Mouse (Mus musculus) gastrocnemius, adult 2 months (tissue): ENCODE results near the gene App. TPM values are rescaled to one million over a fixed set of nuclear protein-coding genes. Genes with fewer than 3 reads are reported as not detected.

Experiments
- DNase-seq: peaks from one replicate; pipeline ENCODE4 v3.0.0; 2022
- H3K27ac ChIP-seq: fragments of 200-600 bp; 2 replicates; pipeline ENCODE4 v1.8.1; 2022; ENCODE audit warnings: mild to moderate bottlenecking
- H3K4me3 ChIP-seq: fragments of 200-600 bp; 2 replicates; pipeline ENCODE4 v1.8.1; 2022; ENCODE audit warnings: mild to moderate bottlenecking, moderate library complexity
- CTCF ChIP-seq: fragments of 200-600 bp; IDR thresholded peaks from 2 replicates; pipeline ENCODE4 v1.8.1; 2022; ENCODE audit warnings: antibody characterized with exemption, mild to moderate bottlenecking, moderate library complexity
- intact Hi-C: fragments of 180-260 bp; cut with DNase I; formaldehyde crosslinking; loops from one replicate; pipeline ENCODE4 v1.15.1; 2025
- total RNA-seq, 2 experiments: library from RNA; stranded (reverse); gene quantifications; 2 replicates each; pipeline ENCODE4 v1.2.3; 2021

The App gene
- total RNA-seq, 2 experiments from 2014 or later, result 66.5 to 103 TPM

DNA sequence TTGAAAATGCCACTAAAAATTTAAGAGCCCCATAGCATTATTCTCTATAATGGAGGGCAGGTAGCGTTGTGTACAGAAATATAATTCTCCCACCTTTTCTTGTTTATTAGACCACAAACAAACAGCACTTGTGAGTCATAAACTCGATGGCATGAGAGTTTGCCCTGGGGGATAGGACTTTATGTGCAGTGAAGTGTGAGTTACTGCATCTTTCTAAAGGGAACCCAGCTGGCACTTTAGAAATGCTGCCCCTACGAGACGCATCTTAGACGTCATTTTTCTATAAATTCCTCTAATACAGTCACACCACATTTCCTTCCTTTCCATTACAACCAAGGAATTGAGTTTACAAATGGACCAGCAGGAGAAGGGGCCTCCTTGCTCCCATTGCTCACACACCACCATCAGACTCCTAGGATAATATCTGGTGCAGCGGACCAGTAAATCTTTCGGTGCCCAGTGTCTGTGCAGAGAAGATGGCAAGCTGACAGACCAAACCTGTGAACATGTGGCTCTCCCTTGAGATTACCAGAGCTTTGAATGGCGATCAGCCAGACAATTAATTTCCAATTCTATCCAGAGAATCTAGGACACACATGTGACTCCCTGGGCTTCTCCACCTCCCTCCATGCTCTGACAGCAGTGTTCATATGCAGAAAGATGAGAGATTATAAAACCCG, 66.8 kb downstream of the App start:
- TF ChIP-seq CTCF, result no peak
- no peak overlapping the region for H3K27ac ChIP-seq
- intact Hi-C loops, result no loop called here

DNA sequence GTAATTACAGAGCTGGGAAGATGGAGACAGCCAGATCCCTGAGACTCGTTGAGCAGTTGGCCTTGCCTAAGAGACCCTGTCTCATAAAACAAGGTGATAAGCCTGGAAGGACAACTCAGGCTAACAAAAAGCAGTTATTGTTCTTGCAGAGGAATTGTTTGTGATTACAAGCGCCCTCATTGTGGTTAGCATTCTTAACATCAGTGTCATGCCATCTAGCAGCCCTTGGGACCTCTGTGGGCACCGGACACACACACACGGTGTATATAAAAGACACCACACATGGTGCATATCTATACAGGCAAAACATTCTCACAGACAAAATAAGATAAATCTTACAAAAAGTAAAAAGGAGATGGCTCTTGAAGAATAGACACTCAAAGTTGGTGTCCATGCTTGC, 68.0 kb downstream of the App start:
- intact Hi-C loops, result no loop called here
- no peak for TF ChIP-seq CTCF
- Histone ChIP-seq H3K27ac (no peak overlapping the region), H3K4me3 (no peak overlapping the region)
- DNase-seq, result no peak

More for the DNA sequence above, 66.8 kb downstream of the App start:
- H3K4me3 ChIP-seq, result no peak overlapping the region
- no peak for DNase-seq

DNA sequence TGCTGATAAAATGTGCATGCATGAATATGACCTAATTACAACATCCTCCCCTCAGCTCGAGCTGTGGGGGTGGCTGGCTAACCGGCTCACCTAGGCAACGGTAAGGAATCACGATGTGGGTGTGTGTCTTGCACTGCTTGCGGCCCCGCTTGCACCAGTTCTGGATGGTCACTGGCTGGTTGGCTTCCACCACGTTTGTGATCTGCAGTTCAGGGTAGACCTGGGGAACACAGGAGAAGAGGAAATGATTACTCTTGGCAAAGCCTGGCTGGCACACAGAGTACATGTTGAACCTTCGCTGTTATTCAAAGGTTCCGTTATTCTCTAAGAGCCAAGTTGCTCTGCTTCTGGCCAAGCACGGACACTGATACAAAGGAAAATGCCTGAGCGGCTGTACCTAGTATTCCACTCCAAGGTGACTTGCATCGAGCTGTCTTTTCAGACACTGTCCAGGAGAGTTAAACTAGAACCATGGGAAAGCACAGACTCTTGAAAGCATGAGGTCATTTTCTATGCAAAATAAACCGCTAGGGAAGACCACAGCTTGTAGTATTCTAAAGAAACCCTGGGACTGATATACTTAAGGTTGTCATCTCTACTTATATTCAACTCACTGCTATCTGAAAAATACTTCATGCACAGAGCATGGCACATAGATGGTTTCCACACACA, 70.3 kb downstream of the App start:
- DNase-seq, result no peak
- no peak overlapping the region for H3K4me3 ChIP-seq
- H3K27ac ChIP-seq, result no peak overlapping the region
- intact Hi-C loops, result no loop called here
- no peak for TF ChIP-seq CTCF

DNA sequence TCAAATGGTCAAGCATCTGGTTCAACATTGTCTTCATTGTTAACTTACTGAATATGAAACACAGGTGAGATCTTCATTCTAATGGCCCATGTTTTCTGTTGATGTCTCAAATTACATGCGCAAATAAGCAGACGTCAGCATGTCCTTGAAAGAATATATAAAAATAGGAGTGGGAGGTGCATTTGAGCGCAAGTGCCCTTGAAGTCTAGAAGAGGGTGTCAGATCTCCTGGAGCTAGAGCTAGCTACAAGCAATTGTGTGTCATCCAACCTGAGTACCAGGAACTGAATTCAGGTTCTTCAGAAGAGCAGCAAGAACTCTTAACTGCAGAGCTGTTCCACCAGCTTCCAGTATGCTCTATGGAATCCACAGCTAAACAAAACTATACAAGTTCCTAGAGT, 72.0 kb downstream of the App start:
- DNase-seq, result no peak
- Histone ChIP-seq H3K27ac (no peak overlapping the region), H3K4me3 (no peak overlapping the region)
- intact Hi-C loops, result no loop called here
- TF ChIP-seq CTCF, result no peak

DNA sequence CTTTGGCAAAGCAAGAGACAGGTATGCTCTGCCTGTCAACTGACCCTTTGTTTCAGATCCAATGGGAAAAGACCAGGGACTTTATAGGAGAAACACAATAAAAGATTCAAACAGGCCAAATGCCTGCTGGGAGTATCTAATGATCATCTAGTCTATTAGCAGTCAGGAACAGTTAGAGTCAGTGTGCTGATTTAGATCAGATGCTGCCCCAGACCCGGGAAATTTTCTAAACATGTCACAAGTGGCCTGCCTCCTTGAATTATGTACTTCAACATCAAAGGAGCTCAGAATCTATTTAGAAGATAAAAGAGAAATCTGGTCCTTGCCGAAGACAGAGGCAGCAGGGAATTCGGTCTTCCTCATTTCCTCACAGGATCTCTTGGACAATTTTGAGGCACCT, 72.8 kb downstream of the App start:
- TF ChIP-seq CTCF, result no peak
- DNase-seq, result no peak
- Histone ChIP-seq H3K27ac (no peak overlapping the region), H3K4me3 (no peak overlapping the region)
- intact Hi-C loops, result no loop called here

DNA sequence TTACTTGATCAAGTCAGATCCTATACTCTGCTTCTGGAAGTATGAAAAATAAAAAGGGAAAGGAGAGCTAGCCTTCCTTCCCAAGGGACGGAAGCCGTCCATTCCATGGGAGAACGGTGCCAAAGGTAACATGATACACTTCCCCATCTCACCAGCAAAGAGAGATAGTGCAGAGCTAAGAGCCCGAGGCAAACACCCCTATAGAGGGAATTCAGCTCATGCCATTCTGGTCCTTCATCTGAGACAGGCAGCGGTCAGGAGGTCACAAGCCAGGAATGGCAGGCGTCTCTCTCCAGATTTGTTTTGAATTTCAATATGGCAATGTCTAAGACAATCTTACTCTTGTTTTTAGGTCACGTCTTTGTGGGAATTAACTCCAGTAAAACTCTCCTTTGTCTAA, 74.1 kb downstream of the App start:
- intact Hi-C loops, result no loop called here
- no peak overlapping the region for H3K4me3 ChIP-seq
- DNase-seq, result no peak
- TF ChIP-seq CTCF, result no peak
- H3K27ac ChIP-seq, result no peak overlapping the region

DNA sequence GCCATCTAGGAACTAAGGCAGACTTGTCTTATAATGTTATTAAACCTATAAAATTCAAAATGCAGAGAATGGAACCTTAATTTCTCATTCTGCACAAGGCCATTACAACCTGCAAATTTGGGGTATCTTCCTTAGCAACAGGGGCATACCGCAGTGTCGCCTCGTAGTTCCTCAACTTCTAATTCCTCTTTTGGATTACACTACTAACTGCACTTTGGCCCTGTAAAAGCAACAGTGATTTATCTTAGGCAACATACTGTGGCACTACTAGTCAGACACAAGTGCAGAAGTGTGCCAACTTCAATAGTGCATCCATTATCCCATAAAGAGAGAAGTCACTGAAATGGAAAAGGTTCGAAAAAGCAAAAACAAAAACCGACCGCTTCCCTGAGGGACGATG, 74.5 kb downstream of the App start:
- H3K27ac ChIP-seq, result no peak overlapping the region
- intact Hi-C loops, result no loop called here
- no peak for DNase-seq
- H3K4me3 ChIP-seq, result no peak overlapping the region
- TF ChIP-seq CTCF, result no peak

DNA sequence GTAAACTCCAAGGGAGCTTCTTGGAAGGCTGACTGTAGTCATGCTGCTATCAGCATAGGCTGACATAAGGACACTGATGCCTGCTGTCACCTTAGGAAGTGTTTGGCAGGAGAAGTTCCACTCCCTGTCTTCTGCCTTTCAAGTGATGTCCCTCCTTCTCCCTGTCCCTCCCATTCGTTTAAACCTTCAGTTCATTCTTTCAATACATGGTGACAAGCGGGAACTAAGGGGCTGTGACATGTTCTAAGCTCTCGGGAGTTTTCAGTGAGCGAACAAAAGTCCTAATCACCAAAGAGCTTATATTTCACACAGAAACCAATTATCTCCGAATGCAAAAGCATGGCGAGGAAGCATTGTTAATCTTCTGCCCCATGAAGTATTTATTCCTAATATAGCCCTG, 77.2 kb downstream of the App start:
- no peak for TF ChIP-seq CTCF
- Histone ChIP-seq H3K4me3 (no peak overlapping the region), H3K27ac (no peak overlapping the region)
- intact Hi-C loops, result no loop called here
- DNase-seq, result no peak

DNA sequence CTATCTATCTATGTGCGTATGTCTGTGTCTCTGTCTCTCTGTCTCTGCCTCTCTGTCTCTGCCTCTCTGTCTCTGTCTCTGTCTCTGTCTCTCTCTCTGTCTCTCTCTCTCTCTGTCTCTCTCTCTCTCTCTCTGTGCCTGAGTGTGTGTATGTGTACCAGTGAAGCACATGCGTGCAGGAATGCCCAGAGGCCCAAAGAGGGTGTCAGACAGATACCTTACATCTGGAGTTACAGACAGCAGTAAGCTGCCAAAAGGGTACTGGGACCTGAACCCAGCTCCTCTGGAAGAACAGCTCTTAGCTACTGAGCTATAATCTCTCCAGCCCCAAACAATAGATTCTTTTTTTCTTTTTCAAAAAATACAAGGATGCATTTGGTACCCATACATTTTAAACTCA, 77.6 kb downstream of the App start:
- no peak for TF ChIP-seq CTCF
- Histone ChIP-seq H3K27ac (no peak overlapping the region), H3K4me3 (no peak overlapping the region)
- intact Hi-C loops, result no loop called here
- no peak for DNase-seq

DNA sequence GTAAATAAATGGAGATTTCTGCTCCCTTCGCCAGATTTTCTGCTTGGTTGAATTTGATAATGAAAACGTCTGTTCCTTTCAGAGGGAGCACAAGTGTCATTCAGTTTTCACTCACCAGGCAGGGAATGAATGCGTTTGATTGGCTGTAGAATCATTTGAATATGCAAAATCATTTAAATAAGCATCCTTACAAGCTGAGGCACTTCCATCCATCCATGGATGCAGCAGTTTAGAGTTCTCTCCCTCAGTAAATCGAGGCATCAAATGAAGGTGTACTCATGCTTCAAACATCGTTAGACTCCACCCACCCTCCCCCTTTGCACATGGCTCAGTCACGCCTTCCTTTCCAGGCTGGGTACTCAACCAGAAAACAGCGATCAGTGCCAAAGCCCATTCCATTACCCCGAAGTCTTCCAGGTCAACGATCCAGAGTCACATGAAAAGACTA, 80.9 kb downstream of the App start:
- intact Hi-C loops, result no loop called here
- Histone ChIP-seq H3K27ac (peak overlapping the region; percentile 9; the same call in 1 of the 2 replicates), H3K4me3 (no peak overlapping the region)
- no peak for DNase-seq
- TF ChIP-seq CTCF, result no peak

DNA sequence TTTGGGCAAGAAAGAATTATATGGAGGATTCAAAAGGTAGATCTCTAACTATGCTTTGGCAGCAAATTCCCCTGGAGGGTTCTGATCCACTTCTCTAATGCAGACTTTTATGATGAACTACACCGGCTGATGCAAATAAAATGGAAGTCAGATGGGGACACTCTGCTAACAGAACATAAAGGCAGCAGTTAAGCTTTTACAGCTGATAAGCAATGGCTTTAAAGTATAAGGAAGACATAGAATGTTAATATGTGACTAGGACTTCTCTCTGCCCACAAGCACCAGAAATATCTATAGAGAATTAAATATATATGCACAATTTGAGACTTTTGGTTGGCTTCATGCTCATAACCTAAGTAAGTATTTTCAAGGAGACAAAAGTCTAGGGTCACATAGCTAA, 81.4 kb downstream of the App start:
- no peak for TF ChIP-seq CTCF

DNA sequence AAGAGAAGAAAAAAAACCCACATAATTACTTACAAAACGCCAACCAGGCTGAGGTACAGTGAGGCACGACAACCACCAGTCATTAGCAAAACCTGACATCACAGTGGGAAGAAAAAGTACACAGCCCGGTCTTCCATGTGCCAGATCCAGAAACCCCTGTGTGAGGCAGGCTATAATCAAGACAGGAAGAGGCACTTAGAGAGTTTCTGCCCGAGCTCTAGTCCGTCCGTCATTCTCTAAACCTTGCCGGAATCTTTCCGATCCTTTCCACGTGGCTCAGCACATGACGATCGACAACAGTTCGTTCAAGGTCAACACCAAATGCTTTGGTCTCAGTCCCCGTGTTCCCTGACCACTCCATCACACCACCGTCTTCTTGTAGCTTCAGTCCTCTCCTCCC, 82.6 kb downstream of the App start:
- DNase-seq, result no peak
- no peak overlapping the region for H3K4me3 ChIP-seq
- H3K27ac ChIP-seq, result no peak overlapping the region
- intact Hi-C loops, result no loop called here
- no peak for TF ChIP-seq CTCF

More for the DNA sequence above, 81.4 kb downstream of the App start:
- Histone ChIP-seq H3K4me3 (no peak overlapping the region), H3K27ac (no peak overlapping the region)
- intact Hi-C loops, result no loop called here
- DNase-seq, result no peak

DNA sequence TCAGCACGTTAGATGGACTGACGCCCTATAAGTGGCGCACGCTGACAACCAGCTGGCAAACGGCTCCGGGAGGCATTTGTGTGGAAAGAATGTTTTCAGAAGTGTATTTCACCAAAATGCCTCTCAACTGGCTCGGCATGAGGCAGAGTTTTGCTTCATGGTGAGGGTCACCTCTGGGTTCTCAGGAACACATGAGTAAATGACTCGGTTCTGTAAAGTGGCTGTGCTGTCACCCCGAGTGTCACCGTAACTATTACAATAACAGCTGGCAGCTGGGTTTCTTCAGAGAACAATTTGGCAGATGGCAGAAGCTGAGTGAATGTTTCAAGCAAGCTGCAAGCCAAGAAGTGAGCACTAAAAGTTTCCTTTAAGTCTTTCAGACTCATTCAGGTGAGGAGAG, 85.4 kb downstream of the App start:
- Histone ChIP-seq H3K27ac (no peak overlapping the region), H3K4me3 (peak overlapping the region; percentile 30; the same call in 1 of the 2 replicates)
- TF ChIP-seq CTCF, result no peak
- DNase-seq, result no peak
- intact Hi-C loops, result loop anchor here (5.0 kb wide), 1 partner anchor 84 kb away; the partner anchor contains the start of gene App

DNA sequence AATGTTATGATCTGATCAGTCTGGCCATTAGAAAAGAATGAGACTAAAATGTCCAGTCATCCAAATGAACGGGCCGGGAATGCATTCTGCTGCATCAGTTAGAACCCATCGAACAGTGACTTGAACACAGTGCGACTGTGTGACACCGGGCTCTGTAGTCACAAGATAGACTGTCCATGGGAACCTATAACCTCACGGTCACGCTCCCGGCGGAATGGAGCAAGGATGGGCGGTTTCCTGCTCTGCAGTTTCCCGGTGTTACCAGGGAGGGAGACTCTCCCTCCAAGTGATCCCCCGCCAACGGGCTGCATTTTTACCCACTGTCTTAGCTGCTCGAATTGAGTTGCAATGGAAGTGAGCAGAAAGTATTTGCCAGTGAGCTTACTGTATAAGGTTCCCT, 87.3 kb downstream of the App start:
- Histone ChIP-seq H3K27ac (no peak overlapping the region), H3K4me3 (no peak overlapping the region)
- intact Hi-C loops, result loop anchor here (5.0 kb wide), 1 partner anchor 86 kb away; the partner anchor contains the start of gene App
- DNase-seq, result no peak
- TF ChIP-seq CTCF, result 0 out of 2 replicates have a peak, but pooled peaks have one; percentile 1
